Mouse (Mus musculus) G1E (cell line): ENCODE measurements at regions not wholly inside any gene's neighbourhood (a gene's known extent, or its start where the extent isn't known, plus 50 kb on each side); places are given as distances from the start of the nearest gene placed in this dataset.

Source experiments
- CTCF ChIP-seq: IDR thresholded peaks from 2 replicates; pipeline ENCODE4 v1.5.1; 2012; ENCODE audit warnings: low read depth, low read length, inconsistent platforms, mixed read lengths
- GATA1 ChIP-seq: IDR thresholded peaks from 2 replicates; pipeline ENCODE4 v1.6.1; 2012; ENCODE audit warnings: borderline replicate concordance, low read length, inconsistent platforms, mixed read lengths
- POLR2AphosphoS5 ChIP-seq: IDR thresholded peaks from 2 replicates; pipeline ENCODE4 v1.6.1; 2012; ENCODE audit warnings: low read depth, low read length, inconsistent platforms; ENCODE audit not compliant: insufficient replicate concordance

DNA sequence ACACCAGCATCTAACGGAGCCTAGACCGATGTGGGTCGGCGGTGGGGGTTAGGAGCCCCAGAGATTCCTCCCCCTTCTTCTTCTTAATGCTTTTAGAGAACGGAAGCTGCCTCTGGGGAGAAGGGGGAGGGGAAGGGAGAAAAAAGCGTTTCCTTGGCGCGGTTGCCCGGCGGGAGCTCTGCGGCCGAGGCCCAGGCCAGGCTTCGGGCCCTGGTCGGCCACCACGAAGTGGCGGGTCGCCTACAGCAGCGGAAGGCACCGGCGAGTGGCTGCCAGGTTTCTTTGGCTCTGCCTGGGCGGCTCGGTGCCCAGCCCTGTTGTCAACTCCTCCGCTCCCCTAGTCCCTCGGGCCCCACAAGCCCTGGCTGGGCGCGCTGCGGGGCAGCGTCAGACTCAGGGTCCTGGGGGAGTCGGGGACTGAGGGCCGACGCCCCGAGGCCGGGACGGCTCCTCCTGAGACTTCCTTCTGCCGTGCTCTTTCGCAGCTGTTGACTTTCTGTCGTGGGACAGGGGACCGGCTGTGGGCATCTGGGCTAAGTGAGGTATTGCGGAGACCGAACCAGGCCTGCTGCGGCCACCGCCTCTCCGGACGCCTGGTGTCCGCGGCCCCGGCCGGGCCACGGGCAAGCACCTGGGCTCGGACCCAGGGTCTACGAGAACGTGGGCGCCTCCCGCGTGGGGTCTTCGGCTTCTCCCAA is 162.0 kb upstream of the Cypt12 start:
- TF ChIP-seq CTCF (no peak), POLR2AphosphoS5 (no peak), GATA1 (no peak)
